ENCODE assay signal across 22 mouse cellular contexts in genomic region chr12:17436471-17436870, GRCm38 (mm10).
DNase-seq lines count a peak whose midpoint lies in the region; ATAC-seq lines count a peak whose summit lies in the region.
"Had no signal": no experiment of that assay in that cellular context is flagged by ENCODE, and none has a peak within 500 bp of the region (broad histone marks: within the 10 kb centered on the region; RNA-seq: fewer than 3 reads in every experiment).

No protein-coding gene starts in this region.

- WGBS in midbrain, embryonic 13.5 days, result 85% methylated on average over 2 of the region's 2 CpGs

- H3K4me3 ChIP-seq in midbrain, embryonic 13.5 days (replicated peaks), result no peak overlapping the region
- H3K4me3 ChIP-seq: embryonic facial prominence, embryonic 13.5 days; forebrain, embryonic 13.5 days; heart, embryonic 13.5 days; hindbrain, embryonic 12.5 days had no signal

- H3K36me3 ChIP-seq in midbrain, embryonic 13.5 days, result peaks cover 15% of the 10 kb centered on the region

- H3K27me3 ChIP-seq in midbrain, embryonic 13.5 days, result no peaks in the 10 kb centered on the region
- H3K27me3 ChIP-seq: embryonic facial prominence, embryonic 13.5 days; forebrain, embryonic 13.5 days; heart, embryonic 13.5 days; hindbrain, embryonic 12.5 days had no signal

- no peak overlapping the region for H3K4me2 ChIP-seq in midbrain, embryonic 13.5 days (replicated peaks)
- H3K4me2 ChIP-seq: embryonic facial prominence, embryonic 13.5 days; forebrain, embryonic 13.5 days; heart, embryonic 13.5 days; hindbrain, embryonic 12.5 days had no signal

- no peaks in the 10 kb centered on the region for H3K9me3 ChIP-seq in midbrain, embryonic 13.5 days
- H3K9me3 ChIP-seq: embryonic facial prominence, embryonic 13.5 days; forebrain, embryonic 13.5 days; G1E; heart, embryonic 13.5 days; hindbrain, embryonic 12.5 days had no signal

- no peak for ATAC-seq in midbrain, embryonic 13.5 days
- ATAC-seq: CD4-positive, CD25-positive, alpha-beta regulatory T cell, adult 4 months; hindbrain, embryonic 16.5 days had no signal

- H3K4me1 ChIP-seq in midbrain, embryonic 13.5 days (replicated peaks), result no peaks in the 10 kb centered on the region
- H3K4me1 ChIP-seq: embryonic facial prominence, embryonic 13.5 days had no signal

- peak; percentile 49 for DNase-seq in layer of hippocampus, adult 11-12 months (ENCODE audit: low spot score)
- no peak for DNase-seq in layer of hippocampus, postnatal 10 days (ENCODE audit: low spot score in 2 of 2)
- DNase-seq in right cerebral cortex, adult 18-20 months, result peak; percentile 34
- DNase-seq in right cerebral cortex, postnatal 25 days, result no peak
- peak; percentile 14 to 47 for DNase-seq in layer of hippocampus, postnatal 14 days (ENCODE audit: low spot score in 2 of 2)
- DNase-seq in ovary, postnatal 10 days (ENCODE audit: low spot score), result no peak
- DNase-seq: adrenal gland, postnatal 10 days; B cell, adult 2 months; cerebellum, adult 11-12 months; cerebellum, adult 9-11 months; cerebellum, postnatal 36 days; gastrocnemius, postnatal 36 days; heart, adult 11 months; heart, postnatal 4 days had no signal

- no peak overlapping the region for H3K27ac ChIP-seq in midbrain, embryonic 13.5 days
- H3K27ac ChIP-seq: embryonic facial prominence, embryonic 13.5 days; forebrain, embryonic 13.5 days; heart, embryonic 13.5 days; hindbrain, embryonic 12.5 days had no signal

- no peak overlapping the region for H3K9ac ChIP-seq in midbrain, embryonic 13.5 days (replicated peaks)
- H3K9ac ChIP-seq: embryonic facial prominence, embryonic 13.5 days; forebrain, embryonic 13.5 days; heart, embryonic 13.5 days; hindbrain, embryonic 12.5 days had no signal

Comparison
In these comparisons a context has a peak if more than half of its experiments do, and no peak if none do; other contexts are left out.
1. DNase-seq: peak in layer of hippocampus, adult 11-12 months (single experiment), right cerebral cortex, adult 18-20 months (single experiment) and layer of hippocampus, postnatal 14 days (2 of 2); none in layer of hippocampus, postnatal 10 days (0 of 2), right cerebral cortex, postnatal 25 days (single experiment) and ovary, postnatal 10 days (single experiment).